In genomic region chr8:122376365-122377231, GRCm38 (mm10) we compare ENCODE assay signal across 8 mouse cellular contexts. TPM values are rescaled to one million over a fixed set of nuclear protein-coding genes. Genes with fewer than 3 reads are reported as not detected.
DNase-seq lines count a peak whose midpoint lies in the region; ATAC-seq and TF ChIP-seq lines count a peak whose summit lies in the region.

Gene Zc3h18, plus strand, starts transcription at chr8:122376609.

- H3K4me3 ChIP-seq in C2C12 (ENCODE audit: insufficient read depth, poor library complexity, severe bottlenecking) = peak within 1 kb of the TSS; percentile 76
- peak within 1 kb of the TSS; percentile 97 for H3K4me3 ChIP-seq in erythroblast, embryonic 14.5 days (replicated peaks)
- H3K4me3 ChIP-seq in heart, embryonic 11.5 days (ENCODE audit: low read depth, low read length) = peak within 1 kb of the TSS; percentile 90
- peak within 1 kb of the TSS; percentile 91 for H3K4me3 ChIP-seq in kidney, embryonic 16.5 days (ENCODE audit: low read length)
- H3K4me3 ChIP-seq in liver, adult 2 months (ENCODE audit: insufficient read depth, low read depth, low read length) = peak within 1 kb of the TSS; percentile 94
- H3K4me3 ChIP-seq in myocyte = peak within 1 kb of the TSS; percentile 90

- H3K36me3 ChIP-seq in C2C12 (ENCODE audit: control insufficient read depth, insufficient read depth) = peaks cover 35% of the 10 kb centered on the region
- H3K36me3 ChIP-seq in erythroblast, embryonic 14.5 days (ENCODE audit: control insufficient read depth) = peaks cover 44% of the 10 kb centered on the region
- H3K36me3 ChIP-seq in heart, embryonic 11.5 days (ENCODE audit: control insufficient read depth, insufficient read depth, low read length) = peaks cover 3% of the 10 kb centered on the region; the same call in 1 of the 2 replicates
- H3K36me3 ChIP-seq in kidney, embryonic 16.5 days (ENCODE audit: insufficient read depth, low read length) = peaks cover 5% of the 10 kb centered on the region; the same call in 1 of the 2 replicates
- peaks cover 4% of the 10 kb centered on the region; the same call in 1 of the 2 replicates for H3K36me3 ChIP-seq in liver, adult 2 months (ENCODE audit: control insufficient read depth, insufficient read depth, low read length)
- H3K36me3 ChIP-seq in myocyte (ENCODE audit: control insufficient read depth, insufficient read depth) = peaks cover 17% of the 10 kb centered on the region
- H3K36me3 ChIP-seq in splenic B cell, adult 2 months (ENCODE audit: control insufficient read depth, insufficient read depth, low read length, poor library complexity, severe bottlenecking) = peaks cover 3% of the 10 kb centered on the region

- peaks cover 65% of the 10 kb centered on the region for H3K4me1 ChIP-seq in erythroblast, embryonic 14.5 days (ENCODE audit: control insufficient read depth)
- peaks cover 13% of the 10 kb centered on the region for H3K4me1 ChIP-seq in heart, embryonic 11.5 days (ENCODE audit: control insufficient read depth, insufficient read depth, low read length)
- peaks cover 24% of the 10 kb centered on the region for H3K4me1 ChIP-seq in kidney, embryonic 16.5 days (ENCODE audit: insufficient read depth, low read length)
- peaks cover 23% of the 10 kb centered on the region for H3K4me1 ChIP-seq in liver, adult 2 months (ENCODE audit: control insufficient read depth, insufficient read depth, low read length)

- H3K79me3 ChIP-seq in C2C12 (ENCODE audit: low read depth) = peaks cover 46% of the 10 kb centered on the region

- peak; percentile 88 for ATAC-seq in heart, embryonic 11.5 days (replicated peaks; ENCODE audit: insufficient number of reproducible peaks, low FRiP score, low TSS enrichment)
- peak; percentile 95 for ATAC-seq in kidney, embryonic 16.5 days (ENCODE audit: low FRiP score, low TSS enrichment)

- peak; percentile 55; the same call in 1 of the 2 replicates for TF ChIP-seq POLR2A in brain, embryonic 14.5 days (IDR thresholded peaks at IDR 0.05; ENCODE audit: borderline replicate concordance, extremely low read depth, insufficient read depth, insufficient read length, poor library complexity, severe bottlenecking)
- TF ChIP-seq POLR2A in liver, adult 2 months (IDR thresholded peaks at IDR 0.05; ENCODE audit: extremely low read depth, insufficient read depth, low read length) = peak; percentile 29; the same call in 1 of the 2 replicates
- TF ChIP-seq POLR2A in myocyte (IDR thresholded peaks at IDR 0.05; ENCODE audit: insufficient read length, low read depth) = peak; percentile 76

- under 1% methylated on average over 94 of the region's 107 CpGs for WGBS in heart, embryonic 11.5 days (ENCODE audit: insufficient replicate concordance)
- under 1% methylated on average over 85 of the region's 107 CpGs for WGBS in kidney, embryonic 16.5 days
- under 1% methylated on average over 106 of the region's 107 CpGs for WGBS in liver, adult 2 months

- H3ac ChIP-seq in C2C12 (ENCODE audit: control insufficient read depth, insufficient read length, low read depth) (peak within 1 kb of the TSS; percentile 93), myocyte (ENCODE audit: control insufficient read depth, insufficient read length) (peak within 1 kb of the TSS; percentile 74)

- H3K27me3 ChIP-seq in C2C12 (ENCODE audit: control insufficient read depth, insufficient read depth, insufficient read length) (no peaks in the 10 kb centered on the region), myocyte (ENCODE audit: control insufficient read depth, insufficient read depth, insufficient read length) (no peaks in the 10 kb centered on the region)
- no peaks in the 10 kb centered on the region for H3K27me3 ChIP-seq in erythroblast, embryonic 14.5 days (ENCODE audit: control insufficient read depth)
- no peaks in the 10 kb centered on the region for H3K27me3 ChIP-seq in heart, embryonic 11.5 days (ENCODE audit: control insufficient read depth, insufficient read depth, low read length)
- H3K27me3 ChIP-seq in kidney, embryonic 16.5 days (ENCODE audit: insufficient read depth, low read length) = no peaks in the 10 kb centered on the region
- no peaks in the 10 kb centered on the region for H3K27me3 ChIP-seq in liver, adult 2 months (ENCODE audit: control insufficient read depth, insufficient read depth, low read length)
- H3K27me3 ChIP-seq in splenic B cell, adult 2 months (ENCODE audit: control insufficient read depth, insufficient read depth, low read length, poor library complexity, severe bottlenecking) = no peaks in the 10 kb centered on the region

- DNase-seq in brain, embryonic 14.5 days (ENCODE audit: low read depth) = peak; percentile 100
- DNase-seq in liver, adult 2 months (ENCODE audit: extremely low read depth, low read depth, low spot score) = peak; percentile 91
- peak; percentile 99 for DNase-seq in splenic B cell, adult 2 months (ENCODE audit: low read depth, low spot score)

- H3K9me3 ChIP-seq in erythroblast, embryonic 14.5 days (ENCODE audit: control insufficient read depth, low read length) = no peaks in the 10 kb centered on the region
- H3K9me3 ChIP-seq in heart, embryonic 11.5 days (replicated peaks; ENCODE audit: control insufficient read depth, low read length) = no peaks in the 10 kb centered on the region
- H3K9me3 ChIP-seq in kidney, embryonic 16.5 days (ENCODE audit: low read length) = no peaks in the 10 kb centered on the region

- H3K9ac ChIP-seq in heart, embryonic 11.5 days (ENCODE audit: low read depth, low read length) = peak within 1 kb of the TSS; percentile 94
- peak within 1 kb of the TSS; percentile 96 for H3K9ac ChIP-seq in kidney, embryonic 16.5 days (replicated peaks; ENCODE audit: low read length)
- peak within 1 kb of the TSS; percentile 98 for H3K9ac ChIP-seq in liver, adult 2 months (ENCODE audit: low read depth, low read length)

- H3K4me2 ChIP-seq in heart, embryonic 11.5 days = peak within 1 kb of the TSS; percentile 88
- H3K4me2 ChIP-seq in kidney, embryonic 16.5 days (replicated peaks; ENCODE audit: low read depth, low read length) = peak within 1 kb of the TSS; percentile 87
- H3K4me2 ChIP-seq in myocyte (ENCODE audit: low read depth) = peak within 1 kb of the TSS; percentile 97

- H3K79me2 ChIP-seq in C2C12 (ENCODE audit: control insufficient read depth, insufficient read depth) (peaks cover 51% of the 10 kb centered on the region), myocyte (ENCODE audit: control insufficient read depth, insufficient read depth) (peaks cover 60% of the 10 kb centered on the region)
- H3K79me2 ChIP-seq in liver, adult 2 months (ENCODE audit: control insufficient read depth, insufficient read depth, low read length) = peaks cover 32% of the 10 kb centered on the region

- peak within 1 kb of the TSS; percentile 96 for H3K27ac ChIP-seq in heart, embryonic 11.5 days (ENCODE audit: low read depth, low read length)
- H3K27ac ChIP-seq in kidney, embryonic 16.5 days (ENCODE audit: low read length) = peak within 1 kb of the TSS; percentile 95
- peak within 1 kb of the TSS; percentile 93 for H3K27ac ChIP-seq in liver, adult 2 months (replicated peaks; ENCODE audit: insufficient read depth, low read depth, low read length)

- no peak for TF ChIP-seq CTCF in C2C12 (IDR thresholded peaks at IDR 0.05; ENCODE audit: control insufficient read depth, insufficient read depth, insufficient read length)
- 0 out of 2 replicates have a peak, but pooled peaks have one; percentile 14 for TF ChIP-seq CTCF in brain, embryonic 14.5 days (IDR thresholded peaks at IDR 0.05; ENCODE audit: borderline replicate concordance, extremely low read depth, insufficient read depth, insufficient read length)
- TF ChIP-seq CTCF in liver, adult 2 months (IDR thresholded peaks at IDR 0.05; ENCODE audit: low read depth, low read length) = 0 out of 2 replicates have a peak, but pooled peaks have one; percentile 6

TF ChIP-seq in C2C12, 6 proteins besides CTCF, POLR2A, EP300 and RAD21:
- TF ChIP-seq MAX (IDR thresholded peaks at IDR 0.05) = peak; percentile 88
- TF ChIP-seq MYOD1 (IDR thresholded peaks at IDR 0.05; ENCODE audit: control insufficient read depth, insufficient read length, low read depth) = no peak

TF ChIP-seq in myocyte, 11 proteins besides CTCF, POLR2A, EP300 and RAD21:
- TF ChIP-seq REST (IDR thresholded peaks at IDR 0.05; ENCODE audit: insufficient read depth, insufficient read length) (no peak), MYOD1 (IDR thresholded peaks at IDR 0.05; ENCODE audit: control insufficient read depth in 1 of 3, insufficient read length in 2 of 3, low read depth in 2 of 3) (peak in 1 of 3 experiments; percentile 18), USF1 (IDR thresholded peaks at IDR 0.05; ENCODE audit: low read depth) (no peak), TCF3 (IDR thresholded peaks at IDR 0.05; ENCODE audit: insufficient read length, low read depth) (no peak), CEBPB (IDR thresholded peaks at IDR 0.05; ENCODE audit: insufficient read depth, poor library complexity, severe bottlenecking) (peak; percentile 71), MYOG (IDR thresholded peaks at IDR 0.05; ENCODE audit: control insufficient read depth in 1 of 3, insufficient read depth in 1 of 3, insufficient read length in 2 of 3, low read depth in 2 of 3) (peak in 1 of 3 experiments; percentile 4), POLR2AphosphoS2 (IDR thresholded peaks at IDR 0.05; ENCODE audit: insufficient read length, low read depth) (peak; percentile 93), TCF12 (IDR thresholded peaks at IDR 0.05; ENCODE audit: insufficient read depth, poor library complexity, severe bottlenecking) (no peak), E2F4 (IDR thresholded peaks at IDR 0.05; ENCODE audit: insufficient read depth) (peak; percentile 16), MAX (IDR thresholded peaks at IDR 0.05; ENCODE audit: low read depth) (peak; percentile 13), SRF (IDR thresholded peaks at IDR 0.05; ENCODE audit: control insufficient read depth, insufficient read length, low read depth) (peak; percentile 78)

RNA-seq across cellular contexts. Expression of gene Zc3h18, which starts in this region (rescaled TPM):
- polyA plus RNA-seq in C2C12 (2012; fragmentation: generic; extraction: Trizol) = 43.5 TPM
- 44.5 and 51.8 TPM in 2 replicates for polyA plus RNA-seq in brain, embryonic 14.5 days (2012; rRNA removed)
- polyA plus RNA-seq in erythroblast, embryonic 14.5 days (2012) = 10.0 and 10.5 TPM in 2 replicates
- 22.2 and 26.8 TPM in 2 replicates for polyA plus RNA-seq in heart, embryonic 11.5 days (2014; fragmentation: Nextera tagmentation; extraction: Ambion mirVana)
- polyA plus RNA-seq in kidney, embryonic 16.5 days (2015; fragmentation: Nextera tagmentation; extraction: Ambion mirVana) = 50.1 and 50.6 TPM in 2 replicates
- 10.9 and 14.0 TPM in 2 replicates for total RNA-seq in liver, adult 2 months (2014; rRNA removed)
- 18.3 and 22.3 TPM in 2 replicates for polyA plus RNA-seq in liver, adult 2 months (2012; rRNA removed)
- 28.8 TPM for polyA plus RNA-seq in myocyte (2012; fragmentation: generic; extraction: Trizol)

Comparison
In these comparisons a context has a peak if more than half of its experiments do, and no peak if none do; other contexts are left out.
1. Peak in every context shown above with its lines: DNase-seq, ATAC-seq, H3K4me3 ChIP-seq and H3K27ac ChIP-seq.